Mouse (Mus musculus) small intestine, adult 2 months (tissue): ENCODE measurements around the gene Fam241b.

ENCODE experiments used
- CTCF ChIP-seq: fragments of 200-500 bp; IDR thresholded peaks from 2 replicates; pipeline ENCODE4 v1.5.1; 2012; ENCODE audit warnings: low read depth, mild to moderate bottlenecking, control low read depth, inconsistent platforms, low read length, moderate library complexity, mixed read lengths; ENCODE audit not compliant: insufficient replicate concordance, insufficient read length; ENCODE audit errors: extremely low read depth
- POLR2A ChIP-seq: fragments of 200-500 bp; IDR thresholded peaks from 2 replicates; pipeline ENCODE4 v1.6.1; 2012; ENCODE audit warnings: low read depth, mild to moderate bottlenecking, control low read depth, inconsistent platforms, low read length, moderate library complexity

GRCm38 (mm10) chr10:62137150-62137549 is 6.6 kb downstream of the Fam241b start:
- no peak for TF ChIP-seq CTCF
- TF ChIP-seq POLR2A = no peak
